Mouse (Mus musculus) cerebellum, adult 11 months (tissue): ENCODE data around the gene Skap1.

Experiments used
- DNase-seq: peaks from one replicate; pipeline ENCODE4 v3.0.0; 2022

Skap1 gene

DNA sequence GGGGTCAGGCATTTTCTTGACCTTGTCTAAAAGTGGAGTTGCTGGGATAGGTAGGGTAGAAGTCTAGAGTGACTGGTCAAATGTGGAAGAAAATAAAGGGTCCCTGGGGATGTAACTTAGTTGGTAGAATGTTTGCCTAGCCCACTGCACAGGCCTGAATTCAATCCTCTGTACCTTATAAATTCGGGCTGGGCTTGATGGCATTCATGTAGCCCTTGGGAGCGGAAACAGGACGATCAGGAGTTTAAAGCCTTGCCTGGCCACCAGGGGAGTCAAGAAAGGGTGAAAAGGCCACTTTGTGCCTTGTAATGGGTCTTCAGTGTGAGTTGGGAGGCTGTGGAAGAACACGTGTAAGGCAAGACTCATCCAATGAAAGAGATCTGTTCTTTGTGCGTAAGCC, 325.6 kb downstream of the Skap1 start:
- no peak for DNase-seq

GRCm38 (mm10) chr11:96790681-96791080, 326.3 kb downstream of the Skap1 start:
- DNase-seq, result no peak

DNA sequence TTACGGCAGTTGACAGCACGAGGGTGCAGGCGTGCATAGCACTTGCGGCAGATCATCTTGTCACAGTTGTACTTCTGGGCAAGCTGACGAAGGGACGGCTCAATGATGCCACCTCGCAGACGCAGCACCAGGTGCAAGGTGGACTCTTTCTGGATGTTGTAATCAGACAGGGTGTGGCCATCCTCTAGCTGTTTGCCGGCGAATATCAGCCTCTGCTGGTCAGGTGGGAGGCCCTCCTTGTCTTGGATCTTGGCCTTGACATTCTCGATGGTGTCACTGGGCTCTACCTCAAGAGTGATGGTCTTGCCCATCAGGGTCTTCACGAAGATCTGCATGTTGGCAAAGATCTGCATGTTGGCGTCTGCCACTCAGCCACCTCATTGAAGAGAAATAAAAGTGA, 331.1 kb downstream of the Skap1 start:
- DNase-seq, result no peak

DNA sequence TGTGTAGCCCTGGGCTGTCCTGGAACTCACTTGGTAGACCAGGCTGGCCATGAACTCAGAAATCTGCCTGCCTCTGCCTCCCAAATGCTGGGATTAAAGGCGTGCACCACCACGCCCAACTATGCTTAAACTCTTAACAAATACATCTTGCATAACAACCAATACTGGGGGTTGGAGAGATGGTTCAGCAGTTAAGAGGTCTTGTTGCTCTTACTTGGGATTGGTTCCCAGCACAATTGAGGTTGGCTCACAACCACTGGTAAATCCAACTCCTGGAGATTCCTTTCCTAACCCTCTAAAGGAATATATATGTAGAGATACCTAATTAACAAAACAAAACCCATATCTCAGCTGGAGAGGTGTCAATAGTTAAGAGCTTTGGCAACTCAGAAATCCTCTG, 331.7 kb downstream of the Skap1 start:
- DNase-seq, result no peak

GRCm38 (mm10) chr11:96796586-96796985, 332.2 kb downstream of the Skap1 start:
- DNase-seq, result no peak

GRCm38 (mm10) chr11:96799511-96799910, 335.1 kb downstream of the Skap1 start:
- DNase-seq, result no peak

- DNase-seq, result no peak
Observed at GRCm38 (mm10) chr11:96805606-96806005, 341.2 kb downstream of the Skap1 start.

- no peak for DNase-seq
Observed at GRCm38 (mm10) chr11:96808066-96808465, 343.7 kb downstream of the Skap1 start.
